Mouse (Mus musculus): ENCODE data around the gene Gm27029.
"Not testable (repeated sequence)": the region's sequence is repeated elsewhere in the genome, so short reads cannot be mapped to it uniquely, and the experiment has no call there.

The Gm27029 gene

GRCm38 (mm10) chr11:101455627-101456026, 31.0 kb upstream of the Gm27029 start:
- no peak for DNase-seq (ENCODE audit: low spot score)

- no peak for DNase-seq (ENCODE audit: low spot score)
These were observed 30.1 kb upstream of the Gm27029 start for GRCm38 (mm10) chr11:101454702-101455101.

GRCm38 (mm10) chr11:101452093-101452774, 27.6 kb upstream of the Gm27029 start:
- no peak for DNase-seq (ENCODE audit: low spot score)

- no peak for DNase-seq (ENCODE audit: low spot score)
These were observed 26.9 kb upstream of the Gm27029 start for GRCm38 (mm10) chr11:101451536-101451935.

GRCm38 (mm10) chr11:101450394-101450793, 25.8 kb upstream of the Gm27029 start:
- no peak for DNase-seq (ENCODE audit: low spot score)

- DNase-seq (ENCODE audit: low spot score), result not testable (repeated sequence)
These were observed 25.0 kb upstream of the Gm27029 start for GRCm38 (mm10) chr11:101449596-101449995.

- DNase-seq (ENCODE audit: low spot score), result no peak
These were observed 24.3 kb upstream of the Gm27029 start for GRCm38 (mm10) chr11:101448899-101449298.

- no peak for DNase-seq (ENCODE audit: low spot score)
These were observed 23.7 kb upstream of the Gm27029 start, which contains the start of gene Ifi35 for GRCm38 (mm10) chr11:101448274-101448746. Gene Ifi35, plus strand, starts transcription at chr11:101448407.

- no peak for DNase-seq (ENCODE audit: low spot score)
These were observed 23.2 kb upstream of the Gm27029 start for GRCm38 (mm10) chr11:101447786-101448185.

- DNase-seq (ENCODE audit: low spot score), result not testable (repeated sequence)
These were observed 22.3 kb upstream of the Gm27029 start for GRCm38 (mm10) chr11:101446860-101447259.

GRCm38 (mm10) chr11:101446319-101446718, 21.7 kb upstream of the Gm27029 start:
- DNase-seq (ENCODE audit: low spot score), result no peak

GRCm38 (mm10) chr11:101442760-101443159, 18.2 kb upstream of the Gm27029 start:
- no peak for DNase-seq (ENCODE audit: low spot score)

- peak; percentile 99 for DNase-seq (ENCODE audit: low spot score)
These were observed 17.6 kb upstream of the Gm27029 start, which contains the start of gene Rpl27 for GRCm38 (mm10) chr11:101442127-101442693. Gene Rpl27, plus strand, starts transcription at chr11:101442298.

- not testable (repeated sequence) for DNase-seq (ENCODE audit: low spot score)
These were observed 17.0 kb upstream of the Gm27029 start for GRCm38 (mm10) chr11:101441450-101442126.

- DNase-seq (ENCODE audit: low spot score), result not testable (repeated sequence)
These were observed 13.4 kb upstream of the Gm27029 start for GRCm38 (mm10) chr11:101438006-101438405.

- DNase-seq (ENCODE audit: low spot score), result no peak
These were observed 12.3 kb upstream of the Gm27029 start for GRCm38 (mm10) chr11:101436916-101437315.

GRCm38 (mm10) chr11:101435831-101436230, 11.2 kb upstream of the Gm27029 start:
- no peak for DNase-seq (ENCODE audit: low spot score)

- DNase-seq (ENCODE audit: low spot score), result no peak
These were observed 8.8 kb upstream of the Gm27029 start for GRCm38 (mm10) chr11:101433396-101433795.

- no peak for DNase-seq (ENCODE audit: low spot score)
These were observed 6.7 kb upstream of the Gm27029 start for GRCm38 (mm10) chr11:101431327-101431726.

- no peak for DNase-seq (ENCODE audit: low spot score)
These were observed 1.6 kb upstream of the Gm27029 start for GRCm38 (mm10) chr11:101426165-101426564.

GRCm38 (mm10) chr11:101424925-101425813, 573 bp upstream of the Gm27029 start, which contains the start of the genes Rundc1 and Ptges3l:
Gene Rundc1, plus strand, starts transcription at chr11:101425085.
Gene Ptges3l, minus strand, starts transcription at chr11:101425333.
- peak; percentile 97 for DNase-seq (ENCODE audit: low spot score)

- no peak for DNase-seq (ENCODE audit: low spot score)
These were observed 4.4 kb downstream of the Gm27029 start for GRCm38 (mm10) chr11:101420148-101420547.

Data from retina, embryonic 14.5 days (tissue).